Mouse (Mus musculus): ENCODE results near the gene Hjurp.

- TF ChIP-seq CTCF (IDR thresholded peaks at IDR 0.05; ENCODE audit: low read depth) (no peak), EP300 (IDR thresholded peaks at IDR 0.05; ENCODE audit: low read depth) (no peak)
Observed at GRCm38 (mm10) chr1:88267489-88267888, 9.9 kb downstream of the Hjurp start.
